Mouse (Mus musculus) brain, adult 10 weeks (tissue): ENCODE results near the gene Fbxo17. TPM values are rescaled to one million over a fixed set of nuclear protein-coding genes. Genes with fewer than 3 reads are reported as not detected.

Source experiments
- polyA plus RNA-seq: library from polyadenylated mRNA; stranded (reverse); fragments of 350-450 nt; fragmentation: Illumina TruSeq; extraction: RNeasy Lipid Tissue Mini Kit (QIAGEN cat#74804); gene quantifications from one replicate; pipeline ENCODE4 v1.2.3, GENCODE M21; 2015; ENCODE audit warnings: low read depth, low replicate concordance

Gene Fbxo17
- 3.3 TPM for polyA plus RNA-seq

GRCm38 (mm10) chr7:28716590-28717281 is at the start of gene Fbxo17:
Gene Fbxo17, plus strand, starts transcription at chr7:28716804.

GRCm38 (mm10) chr7:28692545-28693320 is 23.9 kb upstream of the Fbxo17 start, which contains the start of gene Fbxo27:
Gene Fbxo27, plus strand, starts transcription at chr7:28692849.

GRCm38 (mm10) chr7:28741709-28742438 is 25.3 kb downstream of the Fbxo17 start, which contains the start of the genes Mrps12 and Sars2:
Gene Mrps12, minus strand, starts transcription at chr7:28741820.
Gene Sars2, plus strand, starts transcription at chr7:28741992.

GRCm38 (mm10) chr7:28756079-28756478 is 39.5 kb downstream of the Fbxo17 start, which contains the start of gene Ccer2:
Gene Ccer2, plus strand, starts transcription at chr7:28756174.

GRCm38 (mm10) chr7:28766173-28766879 is 49.7 kb downstream of the Fbxo17 start, which contains the start of gene Sirt2:
Gene Sirt2, plus strand, starts transcription at chr7:28766735.

GRCm38 (mm10) chr7:28767462-28767965 is 50.9 kb downstream of the Fbxo17 start, which contains the start of gene Nfkbib:
Gene Nfkbib, minus strand, starts transcription at chr7:28767512.

Other genes starting within 250 kb of the Fbxo17 start
- gene Ifnl2, start 206.3 kb upstream of the Fbxo17 start, polyA plus RNA-seq: not detected
- not detected for gene Ifnl3, start 194.0 kb upstream of the Fbxo17 start, polyA plus RNA-seq
- not detected for gene Sycn, start 175.9 kb upstream of the Fbxo17 start, polyA plus RNA-seq
- not detected for gene Nccrp1, start 169.6 kb upstream of the Fbxo17 start, polyA plus RNA-seq
- gene Samd4b, start 118.7 kb upstream of the Fbxo17 start, polyA plus RNA-seq: 37.9 TPM
- gene Pak4, start 118.6 kb upstream of the Fbxo17 start, polyA plus RNA-seq: 6.6 TPM
- gene Acp7, start 85.5 kb upstream of the Fbxo17 start, polyA plus RNA-seq: 1.3 TPM
- gene Fbxo27, start 24.0 kb upstream of the Fbxo17 start, polyA plus RNA-seq: 15.8 TPM
- gene Mrps12, start 25.0 kb downstream of the Fbxo17 start, polyA plus RNA-seq: 126 TPM
- 12.4 TPM for gene Sars2, start 25.2 kb downstream of the Fbxo17 start, polyA plus RNA-seq
- gene Ccer2, start 39.4 kb downstream of the Fbxo17 start, polyA plus RNA-seq: 3.2 TPM
- 181 TPM for gene Sirt2, start 49.9 kb downstream of the Fbxo17 start, polyA plus RNA-seq
- 41.0 TPM for gene Nfkbib, start 50.7 kb downstream of the Fbxo17 start, polyA plus RNA-seq
- gene Rinl, start 72.2 kb downstream of the Fbxo17 start, polyA plus RNA-seq: 2.9 TPM
- 253 TPM for gene Hnrnpl, start 91.7 kb downstream of the Fbxo17 start, polyA plus RNA-seq
- 96.4 TPM for gene Ech1, start 108.4 kb downstream of the Fbxo17 start, polyA plus RNA-seq
- 5.1 TPM for gene Lgals4, start 117.0 kb downstream of the Fbxo17 start, polyA plus RNA-seq
- gene Lgals7, start 147.0 kb downstream of the Fbxo17 start, polyA plus RNA-seq: not detected
- gene Capn12, start 164.6 kb downstream of the Fbxo17 start, polyA plus RNA-seq: 0.54 TPM
- gene Actn4, start 245.5 kb downstream of the Fbxo17 start, polyA plus RNA-seq: 128 TPM